Mouse (Mus musculus) liver, embryonic 14.5 days (tissue): ENCODE data around the gene Syt1. TPM values are rescaled to one million over a fixed set of nuclear protein-coding genes. Genes with fewer than 3 reads are reported as not detected.

Experiments used
- ATAC-seq: fragments of 200-750 bp; cut with Nextera tagmentation; 2 replicates; pipeline ENCODE4 v1.8.0; 2017; ENCODE audit warnings: moderate number of reproducible peaks, mild to moderate bottlenecking, moderate library complexity; ENCODE audit not compliant: insufficient read depth
- DNase-seq, 3 experiments: peaks; one replicate each; pipeline ENCODE4 v3.0.0-alpha.2; 2012 to 2013; ENCODE audit warnings: low read depth in 3 of 3, low spot score in 3 of 3
- H3K27ac ChIP-seq: fragments of 300-500 bp; sonication (generic); 2 replicates; pipeline ENCODE4 v1.5.1; 2014; ENCODE audit warnings: moderate library complexity, mild to moderate bottlenecking, control low read depth, inconsistent platforms
- H3K27me3 ChIP-seq: fragments of 300-500 bp; sonication (generic); 2 replicates; pipeline ENCODE4 v1.6.1; 2014; ENCODE audit warnings: mild to moderate bottlenecking, low read length, moderate library complexity; ENCODE audit not compliant: control insufficient read depth, insufficient read depth
- H3K36me3 ChIP-seq: fragments of 300-500 bp; sonication (generic); replicated peaks from 2 replicates; pipeline ENCODE4 v1.6.1; 2014; ENCODE audit warnings: low read depth; ENCODE audit not compliant: control insufficient read depth, insufficient read depth
- H3K4me1 ChIP-seq, 2 experiments: fragments of 200-500 bp in 1 of 2; fragments of 300-500 bp in 1 of 2; sonication (generic) in 1 of 2; replicated peaks; 2 replicates each; pipeline ENCODE4 v1.6.1; 2012 to 2014; ENCODE audit warnings: antibody characterized with exemption in 1 of 2, inconsistent platforms in 1 of 2, low read length in 1 of 2; ENCODE audit not compliant: control insufficient read depth in 2 of 2, insufficient read depth in 2 of 2
- H3K4me2 ChIP-seq: fragments of 300-500 bp; sonication (generic); 2 replicates; pipeline ENCODE4 v1.6.1; 2014; ENCODE audit warnings: low read depth, mild to moderate bottlenecking, control low read depth, moderate library complexity
- H3K4me3 ChIP-seq, 2 experiments: fragments of 200-500 bp in 1 of 2; fragments of 300-500 bp in 1 of 2; sonication (generic) in 1 of 2; 2 replicates each; pipeline ENCODE4 v1.5.1; 2012 to 2014; ENCODE audit warnings: low read depth in 2 of 2, low read length in 2 of 2, mild to moderate bottlenecking in 2 of 2, control low read depth in 1 of 2, inconsistent platforms in 1 of 2, moderate library complexity in 1 of 2; ENCODE audit not compliant: insufficient read depth in 1 of 2
- H3K9ac ChIP-seq: fragments of 300-500 bp; sonication (generic); replicated peaks from 2 replicates; pipeline ENCODE4 v1.6.1; 2014; ENCODE audit warnings: mild to moderate bottlenecking, control low read depth, moderate library complexity
- H3K9me3 ChIP-seq: fragments of 300-500 bp; sonication (generic); 2 replicates; pipeline ENCODE4 v1.6.1; 2016; ENCODE audit warnings: low read length, mixed read lengths; ENCODE audit not compliant: control insufficient read depth
- CTCF ChIP-seq: IDR thresholded peaks from 2 replicates; pipeline ENCODE4 v1.5.1; 2016; ENCODE audit warnings: antibody characterized with exemption, low read depth, control low read depth
- EP300 ChIP-seq: IDR thresholded peaks from 2 replicates; pipeline ENCODE4 v1.6.1; 2016; ENCODE audit warnings: antibody characterized with exemption, low read depth
- WGBS: fragments of 180-500 bp; shearing (Covaris S2); extraction: QIAGEN DNeasy Blood & Tissue Kit; methylation state at CpG from one replicate; pipeline ENCODE4 v1.1.7; 2014; ENCODE audit not compliant: insufficient replicate concordance; 5-methylcytosine and 5-hydroxymethylcytosine counted together
- polyA plus RNA-seq, 2 experiments: library from polyadenylated mRNA; depleted of rRNA in 1 of 2; stranded (reverse) in 1 of 2; unstranded in 1 of 2; fragments of >200 nt; fragmentation: Nextera tagmentation in 1 of 2; extraction: Ambion mirVana in 1 of 2; gene quantifications; 2 replicates each; pipeline versions ENCODE4 v1.2.1 to v1.2.3; 2012 to 2014

Gene Syt1
- polyA plus RNA-seq, 2 experiments, result 0.02 to 0.04 TPM

GRCm38 (mm10) chr10:108636086-108636485, 374.7 kb downstream of the Syt1 start:
- Histone ChIP-seq H3K27me3 (no peaks in the 10 kb centered on the region), H3K9ac (no peak overlapping the region), H3K9me3 (no peaks in the 10 kb centered on the region), H3K4me1 (no peaks in the 10 kb centered on the region), H3K27ac (no peak overlapping the region), H3K36me3 (no peaks in the 10 kb centered on the region), H3K4me2 (no peak overlapping the region), H3K4me3 (no peak overlapping the region)
- 66% methylated on average over 7 of the region's 7 CpGs for whole genome bisulfite sequencing
- TF ChIP-seq EP300 (no peak), CTCF (no peak)
- DNase-seq (no peak), ATAC-seq (no peak)

GRCm38 (mm10) chr10:108635616-108636015, 375.2 kb downstream of the Syt1 start:
- no peak overlapping the region for H3K27ac ChIP-seq
- no peak overlapping the region for H3K4me3 ChIP-seq
- TF ChIP-seq EP300 (no peak), CTCF (no peak)
- DNase-seq (no peak), ATAC-seq (no peak)
- no peak overlapping the region for H3K4me2 ChIP-seq
- H3K9ac ChIP-seq, result no peak overlapping the region
- no peaks in the 10 kb centered on the region for H3K9me3 ChIP-seq
- WGBS, result 55% methylated on average over 4 of the region's 4 CpGs
- no peaks in the 10 kb centered on the region for H3K36me3 ChIP-seq
- H3K4me1 ChIP-seq, result no peaks in the 10 kb centered on the region
- H3K27me3 ChIP-seq, result no peaks in the 10 kb centered on the region

- no peak overlapping the region for H3K4me3 ChIP-seq
- no peak for ATAC-seq
- 69% methylated on average over 8 of the region's 8 CpGs for WGBS
These were observed 379.9 kb downstream of the Syt1 start for GRCm38 (mm10) chr10:108630841-108631240.

GRCm38 (mm10) chr10:108626404-108626803, 384.4 kb downstream of the Syt1 start:
- Histone ChIP-seq H3K27ac (no peak overlapping the region), H3K9me3 (no peaks in the 10 kb centered on the region), H3K9ac (no peak overlapping the region), H3K4me1 (no peaks in the 10 kb centered on the region), H3K27me3 (no peaks in the 10 kb centered on the region), H3K36me3 (no peaks in the 10 kb centered on the region), H3K4me3 (no peak overlapping the region), H3K4me2 (no peak overlapping the region)
- ATAC-seq, result no peak
- no peak for TF ChIP-seq EP300
- TF ChIP-seq CTCF, result no peak
- WGBS, result 27% methylated on average over 3 of the region's 3 CpGs
- DNase-seq, result no peak

More at GRCm38 (mm10) chr10:108630841-108631240, 379.9 kb downstream of the Syt1 start:
- Histone ChIP-seq H3K4me2 (no peak overlapping the region), H3K9me3 (no peaks in the 10 kb centered on the region), H3K36me3 (no peaks in the 10 kb centered on the region), H3K9ac (no peak overlapping the region), H3K27me3 (no peaks in the 10 kb centered on the region), H3K27ac (no peak overlapping the region), H3K4me1 (no peaks in the 10 kb centered on the region)
- DNase-seq, result no peak
- TF ChIP-seq EP300 (no peak), CTCF (no peak)

- WGBS, result 51% methylated on average over 4 of the region's 4 CpGs
- ATAC-seq, result no peak
- no peak overlapping the region for H3K27ac ChIP-seq
- H3K36me3 ChIP-seq, result no peaks in the 10 kb centered on the region
- no peak for TF ChIP-seq EP300
- TF ChIP-seq CTCF, result no peak
- H3K9me3 ChIP-seq, result no peaks in the 10 kb centered on the region
- H3K27me3 ChIP-seq, result no peaks in the 10 kb centered on the region
- no peak overlapping the region for H3K4me2 ChIP-seq
- H3K4me3 ChIP-seq, result no peak overlapping the region
- no peak overlapping the region for H3K9ac ChIP-seq
- no peaks in the 10 kb centered on the region for H3K4me1 ChIP-seq
- no peak for DNase-seq
These were observed 387.8 kb downstream of the Syt1 start for GRCm38 (mm10) chr10:108623002-108623401.

- H3K4me1 ChIP-seq, result no peaks in the 10 kb centered on the region
- no peak overlapping the region for H3K4me2 ChIP-seq
- ATAC-seq, result no peak
- H3K9ac ChIP-seq, result no peak overlapping the region
- no peak overlapping the region for H3K4me3 ChIP-seq
- H3K27ac ChIP-seq, result no peak overlapping the region
- WGBS, result 67% methylated on average over 5 of the region's 5 CpGs
- no peaks in the 10 kb centered on the region for H3K27me3 ChIP-seq
- H3K36me3 ChIP-seq, result no peaks in the 10 kb centered on the region
- TF ChIP-seq EP300 (no peak), CTCF (no peak)
- H3K9me3 ChIP-seq, result no peaks in the 10 kb centered on the region
- no peak for DNase-seq
These were observed 390.9 kb downstream of the Syt1 start for GRCm38 (mm10) chr10:108619861-108620260.
